Mouse (Mus musculus) forebrain, postnatal 0 days (tissue): ENCODE results near the gene Jak3. TPM values are rescaled to one million over a fixed set of nuclear protein-coding genes. Genes with fewer than 3 reads are reported as not detected.
A peak's percentile ranks its signal among the peaks of the same experiment; 100 is the strongest.
"Not testable (repeated sequence)": the region's sequence is repeated elsewhere in the genome, so short reads cannot be mapped to it uniquely, and the experiment has no call there.

Experiments used
- ATAC-seq: fragments of 200-750 bp; cut with Nextera tagmentation; 2 replicates; pipeline ENCODE4 v1.8.0; 2017; ENCODE audit warnings: mild to moderate bottlenecking, moderate library complexity
- DNase-seq: peaks from one replicate; pipeline ENCODE4 v3.0.0-alpha.2; 2015
- H3K27ac ChIP-seq: fragments of 300-500 bp; sonication (generic); 2 replicates; pipeline ENCODE4 v1.5.1; 2014; ENCODE audit warnings: low read depth, mild to moderate bottlenecking, antibody characterized with exemption, low read length, moderate library complexity, mixed read lengths
- H3K27me3 ChIP-seq: fragments of 300-500 bp; sonication (generic); 2 replicates; pipeline ENCODE4 v1.6.1; 2014; ENCODE audit warnings: mild to moderate bottlenecking, low read length, mixed read lengths; ENCODE audit not compliant: insufficient read depth
- H3K36me3 ChIP-seq: fragments of 300-500 bp; sonication (generic); 2 replicates; pipeline ENCODE4 v1.6.1; 2014; ENCODE audit warnings: mild to moderate bottlenecking, moderate library complexity; ENCODE audit not compliant: insufficient read depth
- H3K4me1 ChIP-seq: fragments of 300-500 bp; sonication (generic); 2 replicates; pipeline ENCODE4 v1.6.1; 2014; ENCODE audit warnings: antibody characterized with exemption; ENCODE audit not compliant: insufficient read depth
- H3K4me2 ChIP-seq: fragments of 300-500 bp; sonication (generic); 2 replicates; pipeline ENCODE4 v1.6.1; 2014; ENCODE audit warnings: low read depth, mild to moderate bottlenecking, moderate library complexity
- H3K4me3 ChIP-seq: fragments of 300-500 bp; sonication (generic); 2 replicates; pipeline ENCODE4 v1.5.1; 2014; ENCODE audit warnings: low read depth, low read length, mixed read lengths
- H3K9ac ChIP-seq: fragments of 300-500 bp; sonication (generic); 2 replicates; pipeline ENCODE4 v1.6.1; 2014; ENCODE audit warnings: mild to moderate bottlenecking
- H3K9me3 ChIP-seq: fragments of 300-500 bp; sonication (generic); 2 replicates; pipeline ENCODE4 v1.6.1; 2016; ENCODE audit warnings: low read length
- CTCF ChIP-seq: sonication (generic); IDR thresholded peaks from 2 replicates; pipeline ENCODE4 v1.5.1; 2016; ENCODE audit warnings: antibody characterized with exemption, control low read depth, low read depth
- WGBS: fragments of 180-500 bp; shearing (Covaris S2); extraction: QIAGEN DNeasy Blood & Tissue Kit; methylation state at CpG from one replicate; pipeline ENCODE4 v1.1.7; 2014; 5-methylcytosine and 5-hydroxymethylcytosine counted together
- polyA plus RNA-seq: library from polyadenylated mRNA; unstranded; fragments of >200 nt; fragmentation: Nextera tagmentation; extraction: Ambion mirVana; gene quantifications from 2 replicates; pipeline ENCODE4 v1.2.1, GENCODE M21; 2015
- total RNA-seq: library from RNA; depleted of rRNA; stranded (reverse); fragments of >200 nt; gene quantifications from 2 replicates; pipeline ENCODE4 v1.2.3, GENCODE M21; 2014

Gene Jak3
- total and polyA plus RNA-seq, 2 experiments from 2014 or later: 4.4 to 7.3 TPM

DNA sequence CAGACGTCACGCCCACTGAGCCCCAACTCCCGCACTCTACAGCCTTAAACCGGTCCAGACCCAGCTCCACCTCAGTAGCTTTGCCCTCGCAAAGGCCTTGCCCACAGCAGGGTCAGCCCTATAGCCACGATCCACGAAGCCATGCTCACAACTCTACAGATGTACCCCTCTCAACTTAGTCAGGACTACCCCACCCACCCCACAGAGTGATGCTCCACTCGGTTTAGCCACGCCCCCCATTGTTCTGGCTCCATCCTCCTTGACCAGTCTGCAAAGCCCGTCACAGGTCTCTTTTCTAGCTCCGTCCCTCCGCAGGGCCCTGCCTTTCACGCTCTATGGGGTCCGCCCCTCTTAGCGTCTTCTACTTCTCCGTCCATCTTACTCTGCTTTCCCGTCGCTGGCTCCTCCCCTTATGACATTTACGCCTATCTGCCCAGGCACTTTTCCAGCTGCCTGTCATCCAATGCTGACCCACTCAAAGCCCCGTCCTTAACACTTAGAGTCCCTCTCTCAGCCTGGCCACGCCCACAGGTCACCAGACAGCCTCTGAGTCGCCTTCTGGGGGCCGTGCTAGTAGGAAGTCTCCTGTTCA lies 10.1 kb downstream of the Jak3 start:
- no peak for DNase-seq
- Histone ChIP-seq H3K9me3 (no peaks in the 10 kb centered on the region), H3K4me3 (peak overlapping the region; percentile 42), H3K27me3 (peaks cover 97% of the 10 kb centered on the region), H3K27ac (no peak overlapping the region), H3K9ac (peak overlapping the region; percentile 46), H3K4me1 (peaks cover 5% of the 10 kb centered on the region; the same call in 1 of the 2 replicates), H3K4me2 (peak overlapping the region; percentile 59), H3K36me3 (no peaks in the 10 kb centered on the region)
- peak; percentile 21 for ATAC-seq
- 4% methylated on average over 23 of the region's 23 CpGs for WGBS
- TF ChIP-seq CTCF: no peak

GRCm38 (mm10) chr8:71687616-71688015 lies 11.5 kb downstream of the Jak3 start:
- DNase-seq: no peak
- Histone ChIP-seq H3K27me3 (peaks cover 98% of the 10 kb centered on the region), H3K9ac (no peak overlapping the region), H3K36me3 (no peaks in the 10 kb centered on the region), H3K4me2 (no peak overlapping the region), H3K4me1 (peaks cover 5% of the 10 kb centered on the region; the same call in 1 of the 2 replicates), H3K27ac (no peak overlapping the region), H3K4me3 (no peak overlapping the region), H3K9me3 (no peaks in the 10 kb centered on the region)
- WGBS: 8% methylated on average over 8 of the region's 8 CpGs
- TF ChIP-seq CTCF: no peak
- no peak for ATAC-seq

GRCm38 (mm10) chr8:71689028-71689427 lies 12.9 kb downstream of the Jak3 start, which contains the start of gene Insl3:
Gene Insl3 (plus strand): TSS chr8:71689214.
- 4% methylated on average over 33 of the region's 33 CpGs for whole genome bisulfite sequencing
- no peak within 1 kb of the TSS for H3K27ac ChIP-seq
- no peak within 1 kb of the TSS for H3K4me3 ChIP-seq
- peaks cover 5% of the 10 kb centered on the region; the same call in 1 of the 2 replicates for H3K4me1 ChIP-seq
- no peak within 1 kb of the TSS for H3K9ac ChIP-seq
- ATAC-seq (no peak), DNase-seq (no peak)
- H3K4me2 ChIP-seq: no peak within 1 kb of the TSS
- H3K36me3 ChIP-seq: no peaks in the 10 kb centered on the region
- H3K27me3 ChIP-seq: peaks cover 98% of the 10 kb centered on the region
- no peak for TF ChIP-seq CTCF
- H3K9me3 ChIP-seq: no peaks in the 10 kb centered on the region

GRCm38 (mm10) chr8:71692509-71692908 lies 16.4 kb downstream of the Jak3 start:
- no peak for DNase-seq
- H3K4me1 ChIP-seq: no peaks in the 10 kb centered on the region
- 6% methylated on average over 30 of the region's 30 CpGs for WGBS
- no peak overlapping the region for H3K9ac ChIP-seq
- peaks cover 82% of the 10 kb centered on the region for H3K27me3 ChIP-seq
- 0 out of 2 replicates have a peak, but pooled peaks have one; percentile 28 for ATAC-seq
- peak overlapping the region; percentile 44 for H3K4me2 ChIP-seq
- no peak for TF ChIP-seq CTCF
- H3K4me3 ChIP-seq: peak overlapping the region; percentile 24
- no peaks in the 10 kb centered on the region for H3K9me3 ChIP-seq
- no peaks in the 10 kb centered on the region for H3K36me3 ChIP-seq
- no peak overlapping the region for H3K27ac ChIP-seq

- WGBS: 7% methylated on average over 68 of the region's 68 CpGs
- ATAC-seq (peak; percentile 45), DNase-seq (no peak)
- no peak overlapping the region for H3K9ac ChIP-seq
- H3K4me3 ChIP-seq: peak overlapping the region; percentile 24
- H3K27ac ChIP-seq: no peak overlapping the region
- no peaks in the 10 kb centered on the region for H3K9me3 ChIP-seq
- H3K4me1 ChIP-seq: no peaks in the 10 kb centered on the region
- no peak for TF ChIP-seq CTCF
- H3K27me3 ChIP-seq: peaks cover 73% of the 10 kb centered on the region
- H3K4me2 ChIP-seq: peak overlapping the region; percentile 44
- no peaks in the 10 kb centered on the region for H3K36me3 ChIP-seq
Observed at GRCm38 (mm10) chr8:71693166-71694041, 17.3 kb downstream of the Jak3 start.

DNA sequence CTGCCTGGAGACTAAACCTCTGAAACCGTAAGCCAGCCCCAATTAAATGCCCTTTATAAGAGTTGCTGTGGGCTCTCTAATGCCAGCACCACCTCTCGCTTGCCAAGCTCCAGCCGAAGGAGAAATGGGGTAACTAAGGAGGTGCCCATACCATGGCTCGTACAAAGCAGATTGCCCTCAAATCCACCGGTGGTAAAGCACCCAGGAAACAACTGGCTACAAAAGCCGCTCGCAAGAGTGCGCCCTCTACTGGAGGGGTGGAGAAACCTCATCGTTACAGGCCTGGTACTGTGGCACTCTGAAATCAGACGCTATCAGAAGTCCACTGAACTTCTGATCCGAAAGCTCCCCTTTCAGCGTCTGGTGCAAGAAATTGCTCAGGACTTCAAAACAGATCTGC lies 19.4 kb downstream of the Jak3 start:
- ATAC-seq, H3K4me3 ChIP-seq, DNase-seq, H3K27ac ChIP-seq, H3K36me3 ChIP-seq, H3K9ac ChIP-seq, H3K4me1 ChIP-seq, H3K4me2 ChIP-seq, H3K9me3 ChIP-seq: not testable (repeated sequence)
- 63% methylated on average over 12 of the region's 12 CpGs for WGBS
- TF ChIP-seq CTCF: peak; percentile 27
- H3K27me3 ChIP-seq: peaks cover 59% of the 10 kb centered on the region
